Mouse (Mus musculus) stomach, postnatal 0 days (tissue): Measurements from ENCODE around the gene Sox6.

ENCODE experiments used
- CTCF ChIP-seq: IDR thresholded peaks from 2 replicates; pipeline ENCODE4 v1.5.1; 2016; ENCODE audit warnings: antibody characterized with exemption, low read depth, mild to moderate bottlenecking, moderate library complexity
- EP300 ChIP-seq: optimal IDR thresholded peaks from 2 replicates; pipeline ENCODE3; 2016; ENCODE audit warnings: antibody characterized with exemption

GRCm38 (mm10) chr7:116033371-116034241 is 5.0 kb downstream of the Sox6 start:
- TF ChIP-seq CTCF (peak; percentile 7; the same call in 1 of the 2 replicates), EP300 (no peak)
